Mouse (Mus musculus) G1E (cell line): ENCODE data around the gene Hexim1. TPM values are rescaled to one million over a fixed set of nuclear protein-coding genes. Genes with fewer than 3 reads are reported as not detected.

Experiments used
- ATAC-seq: 2 replicates; pipeline ENCODE4 v1.8.0; 2016; ENCODE audit warnings: mild to moderate bottlenecking; ENCODE audit not compliant: insufficient number of reproducible peaks, poor library complexity, low FRiP score, severe bottlenecking; ENCODE audit errors: extremely low read depth
- DNase-seq: peaks from one replicate; pipeline ENCODE4 v3.0.0; 2012; ENCODE audit warnings: low spot score
- H3K27me3 ChIP-seq: 2 replicates; pipeline ENCODE4 v1.6.1; 2012; ENCODE audit warnings: mild to moderate bottlenecking, low read length, inconsistent platforms; ENCODE audit not compliant: insufficient read depth
- H3K36me3 ChIP-seq: replicated peaks from 2 replicates; pipeline ENCODE3; 2012; ENCODE audit warnings: mild to moderate bottlenecking, inconsistent platforms
- H3K4me1 ChIP-seq: 2 replicates; pipeline ENCODE4 v1.6.1; 2012; ENCODE audit warnings: low read depth, low read length, inconsistent platforms, mixed read lengths; ENCODE audit not compliant: insufficient read depth
- H3K4me3 ChIP-seq: 2 replicates; pipeline ENCODE4 v1.5.1; 2012; ENCODE audit warnings: low read depth, mild to moderate bottlenecking, inconsistent platforms, low read length, moderate library complexity, mixed read lengths
- H3K9me3 ChIP-seq: replicated peaks from 2 replicates; pipeline ENCODE4 v1.6.1; 2012; ENCODE audit warnings: inconsistent platforms
- CTCF ChIP-seq: IDR thresholded peaks from 2 replicates; pipeline ENCODE4 v1.5.1; 2012; ENCODE audit warnings: low read depth, low read length, inconsistent platforms, mixed read lengths
- GATA1 ChIP-seq: IDR thresholded peaks from 2 replicates; pipeline ENCODE4 v1.6.1; 2012; ENCODE audit warnings: borderline replicate concordance, low read length, inconsistent platforms, mixed read lengths
- GATA2 ChIP-seq: IDR thresholded peaks from 2 replicates; pipeline ENCODE4 v1.6.1; 2012; ENCODE audit warnings: low read depth, low read length, inconsistent platforms, borderline replicate concordance
- POLR2AphosphoS5 ChIP-seq: IDR thresholded peaks from 2 replicates; pipeline ENCODE4 v1.6.1; 2012; ENCODE audit warnings: low read depth, low read length, inconsistent platforms; ENCODE audit not compliant: insufficient replicate concordance
- TAL1 ChIP-seq: conservative IDR thresholded peaks from 2 replicates; pipeline ENCODE4 v1.6.1; 2012; ENCODE audit warnings: low read depth, low read length, inconsistent platforms, mixed read lengths
- polyA plus RNA-seq: library from polyadenylated mRNA; stranded (reverse); fragments of >175 nt; gene quantifications from 2 replicates; pipeline ENCODE4 v1.2.3, GENCODE M21; 2012
- total RNA-seq, 2 experiments: library from RNA; stranded (forward) in 1 of 2; stranded (reverse) in 1 of 2; fragments of 200-1000 nt in 1 of 2; fragments of >200 nt in 1 of 2; fragmentation: Nextera tagmentation in 1 of 2; gene quantifications; 2 replicates each; pipeline ENCODE4 v1.2.3; 2014 to 2017

Hexim1 gene
- total and polyA plus RNA-seq, 3 experiments: 16.6 to 39.4 (median 25.7) TPM

DNA sequence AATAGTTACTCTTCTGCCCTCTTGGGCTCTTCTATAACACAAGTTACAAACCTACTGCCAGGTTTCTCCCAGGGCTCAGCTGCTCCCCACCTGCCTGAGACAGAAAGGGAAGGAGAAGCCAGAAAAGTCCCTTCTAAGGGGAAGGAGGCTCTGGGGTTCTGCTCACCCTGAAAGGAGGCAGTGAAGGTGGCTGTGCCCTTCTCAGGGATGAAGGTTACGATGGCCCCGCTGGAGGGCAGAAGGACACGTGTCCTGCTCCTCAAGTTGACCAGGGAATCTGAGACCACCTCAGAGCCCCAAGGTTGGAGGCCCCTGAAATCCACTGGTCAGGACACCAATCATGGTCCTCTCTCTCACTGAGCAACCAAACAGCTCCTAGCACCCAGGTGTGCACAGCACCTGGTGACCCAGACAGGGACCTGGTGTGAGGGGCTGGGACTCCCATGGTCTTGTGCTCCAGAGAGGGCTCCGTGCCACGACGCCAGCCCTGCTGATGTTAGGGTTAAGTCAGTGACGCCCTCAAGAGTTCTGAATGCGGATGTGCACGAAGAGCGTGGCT is 45.6 kb upstream of the Hexim1 start:
- TF ChIP-seq GATA1: no peak
- TF ChIP-seq TAL1: no peak
- peaks cover 64% of the 10 kb centered on the region for H3K36me3 ChIP-seq
- H3K4me3 ChIP-seq: no peak overlapping the region
- H3K9me3 ChIP-seq: no peaks in the 10 kb centered on the region
- no peak for ATAC-seq
- DNase-seq: no peak
- peaks cover 13% of the 10 kb centered on the region for H3K27me3 ChIP-seq
- no peaks in the 10 kb centered on the region for H3K4me1 ChIP-seq

DNA sequence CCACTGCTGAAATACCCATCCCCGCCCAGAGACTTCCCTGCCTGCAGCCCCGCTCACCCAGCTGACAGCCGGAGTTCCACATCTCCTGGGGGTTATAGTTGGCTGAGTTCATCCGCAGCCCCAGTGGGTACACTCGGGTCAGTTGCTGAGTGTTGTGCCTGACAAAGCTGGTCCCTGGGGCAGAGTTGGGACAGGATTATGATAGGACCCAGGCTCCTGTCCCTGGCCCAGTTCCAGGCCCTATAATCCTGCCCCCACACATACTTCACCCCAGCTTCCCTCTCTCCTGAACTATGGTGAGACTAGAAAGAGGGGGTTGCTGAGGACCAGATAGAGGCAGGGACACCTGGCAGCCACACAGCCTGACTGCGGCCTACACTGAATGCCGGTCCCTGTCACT is 42.4 kb upstream of the Hexim1 start:
- ATAC-seq (no peak), DNase-seq (no peak)
- Histone ChIP-seq H3K9me3 (no peaks in the 10 kb centered on the region), H3K27me3 (peaks cover 36% of the 10 kb centered on the region), H3K4me1 (peaks cover 10% of the 10 kb centered on the region; the same call in 1 of the 2 replicates), H3K4me3 (no peak overlapping the region), H3K36me3 (peaks cover 31% of the 10 kb centered on the region)
- TF ChIP-seq GATA1 (no peak), POLR2AphosphoS5 (no peak), CTCF (no peak), TAL1 (no peak), GATA2 (no peak)

DNA sequence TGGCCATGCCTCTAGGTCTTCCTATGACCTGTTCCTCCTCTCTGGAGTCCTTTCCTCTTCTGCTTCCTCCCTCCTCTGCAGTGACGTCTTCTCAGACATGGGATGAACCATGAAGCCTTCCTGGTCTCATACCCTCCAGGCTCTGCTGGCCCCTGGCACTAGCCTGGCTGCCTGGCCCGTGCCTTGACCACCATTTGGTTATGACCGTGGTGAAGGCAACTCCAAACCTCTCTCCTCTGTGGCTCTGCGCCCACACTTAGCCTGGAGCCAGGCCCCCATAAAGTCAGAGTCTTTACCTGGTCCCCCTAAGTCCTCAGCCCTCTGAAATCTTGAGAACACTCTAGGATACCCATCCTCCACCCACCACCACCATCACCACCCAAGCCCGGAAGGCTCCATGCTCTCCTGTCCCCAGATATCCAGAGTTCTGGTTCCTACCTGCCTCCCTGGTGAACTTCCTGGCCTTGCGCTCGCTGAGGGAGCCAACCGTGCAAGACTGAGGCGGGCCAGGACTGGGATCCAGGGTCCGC is 41.8 kb upstream of the Hexim1 start:
- ATAC-seq: no peak
- peaks cover 26% of the 10 kb centered on the region for H3K36me3 ChIP-seq

DNA sequence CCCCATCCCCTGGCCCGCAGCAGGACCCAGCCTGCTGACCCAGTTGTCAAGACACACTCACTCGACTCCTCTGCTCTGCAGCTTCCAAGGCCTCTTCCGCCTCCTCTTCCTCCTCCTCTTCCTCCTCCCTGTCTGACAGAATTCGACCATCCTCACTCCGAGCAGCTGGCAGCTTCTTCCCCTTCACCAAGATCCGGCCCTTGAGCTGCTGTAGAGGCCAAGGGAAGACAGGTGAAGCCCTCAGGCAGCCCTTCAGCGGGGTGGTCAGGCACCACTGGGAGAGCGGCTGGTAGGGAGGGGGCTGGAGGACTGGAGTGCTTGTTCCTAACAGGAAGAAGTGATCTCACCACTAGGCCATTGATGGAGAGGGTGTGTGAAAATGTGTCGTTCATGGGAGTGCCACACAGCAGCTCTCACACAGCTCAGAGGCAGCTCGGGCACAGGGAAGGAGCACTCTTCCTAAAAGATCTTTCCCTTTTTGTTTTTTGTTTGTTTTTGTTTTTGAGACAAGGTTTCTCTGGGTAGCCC is 41.2 kb upstream of the Hexim1 start:
- H3K36me3 ChIP-seq: peaks cover 19% of the 10 kb centered on the region
- no peak for ATAC-seq

More for the DNA sequence above, 41.8 kb upstream of the Hexim1 start:
- Histone ChIP-seq H3K9me3 (no peaks in the 10 kb centered on the region), H3K27me3 (peaks cover 41% of the 10 kb centered on the region), H3K4me3 (no peak overlapping the region), H3K4me1 (peaks cover 12% of the 10 kb centered on the region; the same call in 1 of the 2 replicates)
- no peak for TF ChIP-seq GATA2
- no peak for TF ChIP-seq CTCF
- no peak for TF ChIP-seq TAL1
- TF ChIP-seq POLR2AphosphoS5: no peak
- TF ChIP-seq GATA1: no peak
- no peak for DNase-seq

DNA sequence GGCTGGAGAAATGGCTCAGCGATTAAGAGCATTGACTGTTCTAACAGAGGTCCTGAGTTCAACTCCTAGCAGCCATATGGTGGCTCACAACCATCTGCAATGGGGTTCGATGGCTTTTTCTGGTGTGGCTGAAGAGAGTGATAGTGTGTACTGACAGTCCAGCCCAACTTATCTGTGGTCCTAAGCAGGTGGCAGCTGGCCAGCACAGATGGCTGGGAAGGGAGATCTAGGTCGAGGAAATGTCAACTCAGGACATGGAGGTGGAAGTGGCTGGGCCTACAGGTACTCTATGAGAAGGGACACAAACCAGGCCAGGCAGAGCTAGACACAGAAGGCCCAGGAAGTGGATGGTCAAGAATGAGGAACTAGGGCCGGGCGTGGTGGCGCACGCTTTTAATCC is 40.0 kb upstream of the Hexim1 start:
- TF ChIP-seq GATA2 (no peak), CTCF (no peak), GATA1 (no peak), POLR2AphosphoS5 (no peak), TAL1 (no peak)
- Histone ChIP-seq H3K36me3 (peaks cover 8% of the 10 kb centered on the region), H3K4me3 (no peak overlapping the region), H3K9me3 (no peaks in the 10 kb centered on the region), H3K27me3 (peaks cover 57% of the 10 kb centered on the region), H3K4me1 (peaks cover 12% of the 10 kb centered on the region)
- DNase-seq (no peak), ATAC-seq (no peak)

More for the DNA sequence above, 41.2 kb upstream of the Hexim1 start:
- H3K4me3 ChIP-seq: no peak overlapping the region
- TF ChIP-seq POLR2AphosphoS5: no peak
- no peak for TF ChIP-seq GATA2
- no peaks in the 10 kb centered on the region for H3K9me3 ChIP-seq
- peaks cover 46% of the 10 kb centered on the region for H3K27me3 ChIP-seq
- peaks cover 12% of the 10 kb centered on the region; the same call in 1 of the 2 replicates for H3K4me1 ChIP-seq
- no peak for DNase-seq

DNA sequence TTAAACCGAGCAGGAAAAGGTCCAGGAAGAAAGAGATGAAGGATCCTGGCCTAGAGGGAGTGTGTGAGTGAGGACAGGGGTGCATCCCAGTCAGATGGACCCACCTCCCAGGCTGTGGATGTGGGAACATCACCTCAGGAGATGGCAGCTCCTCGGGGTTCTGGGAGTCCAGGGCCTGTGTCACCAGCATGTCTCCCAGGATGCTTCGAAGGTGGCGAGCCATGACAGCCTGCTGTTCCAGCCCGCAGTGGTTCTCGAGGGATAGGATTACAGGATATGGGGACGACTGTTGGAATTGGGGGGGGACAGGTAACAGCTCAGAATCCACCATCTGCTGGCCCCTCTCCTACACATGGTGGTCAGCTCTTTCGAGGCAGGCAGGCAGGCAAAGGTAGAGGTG is 39.5 kb upstream of the Hexim1 start:
- TF ChIP-seq CTCF (no peak), POLR2AphosphoS5 (no peak)
- Histone ChIP-seq H3K36me3 (peaks cover 2% of the 10 kb centered on the region), H3K4me3 (no peak overlapping the region), H3K4me1 (peaks cover 12% of the 10 kb centered on the region), H3K27me3 (peaks cover 59% of the 10 kb centered on the region), H3K9me3 (no peaks in the 10 kb centered on the region)
- ATAC-seq (no peak), DNase-seq (no peak)
